Mouse (Mus musculus): ENCODE data around the gene Lsm2.

Lsm2 gene

DNA sequence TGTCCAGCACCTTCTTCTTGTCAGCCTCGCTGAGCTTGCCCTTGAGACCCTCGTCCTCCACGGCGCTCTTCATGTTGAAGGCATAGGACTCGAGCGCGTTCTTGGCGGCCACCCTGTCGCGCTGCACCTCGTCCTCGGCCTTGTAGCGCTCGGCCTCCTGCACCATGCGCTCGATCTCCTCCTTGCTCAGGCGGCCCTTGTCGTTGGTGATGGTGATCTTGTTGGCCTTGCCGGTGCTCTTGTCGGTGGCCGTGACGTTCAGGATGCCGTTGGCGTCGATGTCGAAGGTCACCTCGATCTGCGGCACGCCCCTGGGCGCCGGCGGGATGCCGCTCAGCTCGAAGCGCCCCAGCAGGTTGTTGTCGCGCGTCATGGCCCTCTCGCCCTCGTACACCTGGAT lies 24.4 kb upstream of the Lsm2 start:
- WGBS, result 12% methylated on average over 39 of the region's 40 CpGs

- WGBS, result 26% methylated on average over 31 of the region's 40 CpGs
Measured at GRCm38 (mm10) chr17:34957966-34958365, 23.7 kb upstream of the Lsm2 start.

DNA sequence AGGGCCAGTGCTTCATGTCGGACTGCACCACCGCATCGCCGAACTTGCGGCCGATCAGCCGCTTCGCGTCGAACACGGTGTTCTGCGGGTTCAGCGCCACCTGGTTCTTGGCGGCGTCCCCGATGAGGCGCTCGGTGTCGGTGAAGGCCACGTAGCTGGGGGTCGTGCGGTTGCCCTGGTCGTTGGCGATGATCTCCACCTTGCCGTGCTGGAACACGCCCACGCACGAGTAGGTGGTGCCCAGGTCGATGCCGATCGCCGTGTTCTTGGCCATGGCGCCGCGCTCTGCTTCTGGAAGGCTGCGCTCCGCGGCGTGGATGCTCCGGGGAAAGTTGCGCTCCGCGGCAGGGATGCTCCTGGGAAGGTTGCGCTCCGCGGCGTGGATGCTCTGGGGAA lies 22.9 kb upstream of the Lsm2 start:
- 0% methylated on average over 30 of the region's 47 CpGs for WGBS

- WGBS, result 0% methylated on average over 30 of the region's 32 CpGs
Measured at GRCm38 (mm10) chr17:34959130-34959778, 22.4 kb upstream of the Lsm2 start, which contains the start of gene Hspa1b. Gene Hspa1b, minus strand, starts transcription at chr17:34959238.

- WGBS, result 23% methylated on average over 12 of the region's 12 CpGs
Measured at GRCm38 (mm10) chr17:34959881-34960515, 21.7 kb upstream of the Lsm2 start.

GRCm38 (mm10) chr17:34962125-34962524 lies 19.5 kb upstream of the Lsm2 start:
- WGBS, result 34% methylated on average over 3 of the region's 3 CpGs

DNA sequence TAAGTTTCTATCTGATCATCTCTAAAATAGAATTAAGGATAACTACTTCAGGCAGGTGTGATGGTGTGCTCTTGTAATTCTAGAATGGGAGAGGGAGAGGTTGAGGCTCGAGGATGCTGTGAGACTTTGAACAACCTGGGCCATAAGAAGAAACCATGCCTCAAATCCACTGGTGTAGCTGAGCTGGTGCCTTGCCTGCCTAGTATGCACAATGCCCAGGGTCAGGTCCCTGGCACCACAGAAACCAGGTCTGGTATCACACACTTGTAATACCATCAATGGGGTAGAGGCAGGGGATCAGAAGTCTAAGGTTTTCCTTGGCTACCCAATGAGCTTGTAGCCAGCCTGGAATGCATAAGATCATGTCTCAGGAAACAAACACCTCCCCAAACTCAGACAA lies 18.8 kb upstream of the Lsm2 start:
- WGBS, result 88% methylated on average over 1 of the region's 1 CpGs

DNA sequence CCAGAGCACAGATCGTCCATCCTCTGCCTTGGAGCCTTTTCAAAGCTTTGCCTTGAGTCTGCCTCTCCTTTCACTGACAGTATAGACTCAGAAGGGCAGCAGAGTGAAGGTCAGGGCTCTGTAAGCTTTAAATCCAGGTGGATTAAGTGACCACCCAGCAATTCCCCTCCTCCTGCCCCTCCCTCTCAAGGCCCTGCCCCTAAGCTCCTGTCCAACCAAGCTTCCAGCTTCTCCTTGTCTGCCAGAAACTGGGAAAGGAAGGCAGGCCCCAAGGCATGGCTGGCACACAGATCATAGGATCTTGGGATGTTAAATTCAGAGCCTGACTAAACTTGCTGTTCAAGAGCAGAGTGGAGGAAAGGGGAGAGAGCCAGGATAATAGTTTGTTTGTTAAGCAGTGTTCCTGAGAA lies 17.0 kb upstream of the Lsm2 start:
- 38% methylated on average over 1 of the region's 1 CpGs for WGBS

GRCm38 (mm10) chr17:34965627-34966026 lies 16.0 kb upstream of the Lsm2 start:
- 71% methylated on average over 5 of the region's 5 CpGs for WGBS

GRCm38 (mm10) chr17:34969822-34970221 lies 11.8 kb upstream of the Lsm2 start, which contains the start of gene Gm20481:
Gene Gm20481, plus strand, starts transcription at chr17:34969912.
- WGBS, result 67% methylated on average over 8 of the region's 11 CpGs

DNA sequence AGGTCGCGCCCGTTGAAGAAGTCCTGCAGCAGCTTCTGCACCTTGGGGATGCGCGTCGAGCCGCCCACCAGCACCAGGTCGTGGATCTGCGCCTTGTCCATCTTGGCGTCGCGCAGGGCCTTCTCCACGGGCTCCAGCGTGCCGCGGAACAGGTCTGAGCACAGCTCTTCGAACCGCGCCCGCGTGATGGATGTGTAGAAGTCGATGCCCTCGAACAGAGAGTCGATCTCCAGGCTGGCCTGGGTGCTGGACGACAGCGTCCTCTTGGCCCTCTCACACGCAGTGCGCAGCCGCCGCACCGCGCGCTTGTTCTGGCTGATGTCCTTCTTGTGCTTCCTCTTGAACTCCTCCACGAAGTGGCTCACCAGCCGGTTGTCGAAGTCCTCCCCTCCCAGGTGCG lies 10.8 kb upstream of the Lsm2 start:
- WGBS, result 29% methylated on average over 24 of the region's 37 CpGs

GRCm38 (mm10) chr17:34971694-34972068 lies 10.0 kb upstream of the Lsm2 start:
- under 1% methylated on average over 28 of the region's 43 CpGs for WGBS

GRCm38 (mm10) chr17:34972069-34972749 lies 9.5 kb upstream of the Lsm2 start, which contains the start of the genes Hspa1a and Hspa1l:
Gene Hspa1a, minus strand, starts transcription at chr17:34972156.
Gene Hspa1l, plus strand, starts transcription at chr17:34972703.
- WGBS, result 0% methylated on average over 33 of the region's 33 CpGs

- WGBS, result 87% methylated on average over 3 of the region's 3 CpGs
Measured at GRCm38 (mm10) chr17:34975581-34976492, 5.8 kb upstream of the Lsm2 start.

DNA sequence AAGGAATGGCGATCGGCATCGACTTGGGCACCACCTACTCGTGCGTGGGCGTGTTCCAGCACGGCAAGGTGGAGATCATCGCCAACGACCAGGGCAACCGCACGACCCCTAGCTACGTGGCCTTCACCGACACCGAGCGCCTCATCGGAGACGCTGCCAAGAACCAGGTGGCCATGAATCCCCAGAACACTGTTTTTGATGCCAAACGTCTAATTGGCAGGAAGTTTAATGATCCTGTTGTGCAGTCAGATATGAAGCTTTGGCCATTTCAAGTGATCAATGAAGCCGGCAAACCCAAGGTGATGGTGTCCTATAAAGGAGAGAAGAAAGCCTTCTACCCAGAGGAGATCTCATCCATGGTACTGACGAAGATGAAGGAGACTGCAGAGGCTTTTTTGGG lies 4.7 kb upstream of the Lsm2 start:
- 94% methylated on average over 20 of the region's 20 CpGs for WGBS

DNA sequence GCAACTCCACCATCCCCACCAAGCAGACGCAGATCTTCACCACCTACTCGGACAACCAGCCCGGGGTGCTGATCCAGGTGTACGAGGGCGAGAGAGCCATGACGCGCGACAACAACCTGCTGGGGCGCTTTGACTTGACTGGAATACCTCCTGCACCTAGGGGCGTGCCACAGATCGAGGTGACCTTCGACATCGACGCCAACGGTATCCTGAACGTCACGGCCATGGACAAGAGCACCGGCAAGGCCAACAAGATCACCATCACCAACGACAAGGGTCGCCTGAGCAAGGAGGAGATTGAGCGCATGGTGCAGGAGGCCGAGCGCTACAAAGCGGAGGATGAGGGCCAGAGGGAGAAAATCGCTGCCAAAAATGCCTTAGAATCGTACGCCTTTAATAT lies 3.4 kb upstream of the Lsm2 start:
- WGBS, result 91% methylated on average over 27 of the region's 27 CpGs

DNA sequence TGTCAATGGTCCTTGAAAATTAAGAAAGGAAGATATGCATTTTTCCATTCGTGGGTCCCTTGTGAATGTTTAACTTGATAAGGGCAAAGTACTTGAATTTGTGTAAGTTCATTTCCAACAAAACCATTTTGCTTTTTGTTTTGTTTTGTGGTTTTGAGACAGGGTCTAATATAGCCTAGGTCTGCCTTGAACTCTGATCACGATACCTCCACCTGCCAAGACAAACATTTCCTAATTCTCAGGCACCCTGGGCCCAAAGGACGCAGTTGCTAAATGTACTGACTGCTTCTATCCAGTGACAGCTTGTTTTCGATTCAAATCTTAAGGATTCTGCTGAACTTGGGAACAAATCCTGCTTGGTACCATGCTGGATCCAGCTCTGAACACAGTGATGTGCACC lies 2.0 kb upstream of the Lsm2 start:
- WGBS, result 94% methylated on average over 4 of the region's 4 CpGs

GRCm38 (mm10) chr17:34980655-34981054 lies 1.0 kb upstream of the Lsm2 start:
- 4% methylated on average over 2 of the region's 2 CpGs for WGBS

GRCm38 (mm10) chr17:34982328-34982727 lies 666 bp downstream of the Lsm2 start:
- under 1% methylated on average over 15 of the region's 15 CpGs for WGBS

DNA sequence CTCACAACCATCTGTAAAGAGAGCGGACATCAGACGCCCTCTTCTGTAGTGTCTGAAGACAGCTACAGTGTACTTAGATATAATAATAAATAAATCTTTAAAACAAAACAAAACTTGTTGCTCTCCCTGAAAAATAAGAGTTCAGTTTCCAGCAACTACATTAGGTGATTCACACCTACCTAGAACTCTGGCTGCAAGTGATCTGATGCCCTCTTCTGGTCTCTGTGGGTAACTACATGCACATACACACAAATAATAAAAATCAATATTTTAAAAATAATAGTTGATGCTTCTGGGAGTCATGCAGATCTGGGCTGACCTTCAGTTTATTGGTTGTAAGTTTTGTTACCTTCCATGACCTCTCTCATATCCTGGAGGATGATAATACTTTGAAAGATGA lies 2.6 kb downstream of the Lsm2 start:
- WGBS, result 83% methylated on average over 2 of the region's 2 CpGs

DNA sequence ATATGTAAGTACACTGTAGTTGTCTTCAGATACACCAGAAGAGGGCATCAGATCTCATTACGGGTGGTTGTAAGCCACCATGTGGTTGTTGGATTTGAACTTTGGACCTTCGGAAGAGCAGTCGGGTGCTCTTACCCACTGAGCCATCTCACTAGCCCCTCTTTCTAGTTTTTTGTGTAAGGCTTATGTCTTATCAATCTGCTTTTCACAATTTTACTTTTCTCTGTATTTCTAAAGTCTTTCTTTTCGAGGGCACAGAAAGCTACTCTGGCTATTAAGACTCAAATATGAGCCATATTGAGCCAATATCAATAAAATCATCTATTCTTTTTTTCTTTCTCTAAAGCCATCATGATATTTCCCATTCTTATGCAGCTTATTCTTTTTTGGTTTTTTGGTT lies 13.5 kb downstream of the Lsm2 start:
- 86% methylated on average over 4 of the region's 4 CpGs for WGBS

DNA sequence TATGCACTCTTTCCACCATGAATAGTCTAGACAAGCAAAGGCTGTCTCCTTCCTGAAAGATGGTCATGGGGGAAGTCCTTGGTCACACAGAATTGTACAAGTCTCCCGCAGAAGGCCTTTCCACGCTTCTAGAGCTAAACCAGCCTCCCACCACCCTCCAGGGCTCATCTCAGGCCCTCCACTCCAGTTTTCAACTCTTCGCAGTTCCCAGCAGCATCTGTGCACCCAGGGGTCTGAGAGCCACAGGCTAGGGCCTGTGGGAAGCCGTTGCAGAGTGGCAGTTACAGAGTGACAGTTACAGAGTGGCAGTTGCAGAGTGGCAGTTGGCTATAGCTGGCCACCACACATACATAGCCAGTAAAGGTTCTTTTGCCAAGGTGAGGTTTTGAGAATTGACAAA lies 14.3 kb downstream of the Lsm2 start:
- 93% methylated on average over 4 of the region's 4 CpGs for WGBS

All from cerebral cortex, adult 2 months (tissue).